Mouse (Mus musculus): ENCODE data around the gene Clmn.

DNA sequence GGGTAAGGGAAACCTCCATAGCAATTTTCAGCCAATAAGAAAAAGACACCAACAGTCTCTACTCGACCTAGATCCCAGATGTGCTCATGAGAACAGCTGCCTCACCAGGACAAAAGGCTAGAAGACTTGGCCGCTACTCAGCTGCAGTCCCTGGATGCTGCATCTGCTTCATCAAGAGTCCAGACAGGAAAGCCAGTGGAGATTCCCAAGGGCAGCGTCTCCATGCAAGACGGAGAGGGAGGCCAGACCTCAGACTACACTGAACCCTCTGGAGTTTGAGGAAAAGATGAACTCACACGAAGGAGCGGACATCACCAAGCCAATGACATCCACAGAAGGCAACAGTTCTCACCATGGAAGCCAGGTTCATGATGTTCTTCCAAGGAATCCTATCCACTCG lies 99.1 kb downstream of the Clmn start:
- no peak for TF ChIP-seq CTCF (IDR thresholded peaks at IDR 0.05; ENCODE audit: insufficient read depth, low read depth, low read length)
- no peak for TF ChIP-seq POLR2A (IDR thresholded peaks at IDR 0.05; ENCODE audit: insufficient read depth, low read depth, low read length)

All from olfactory bulb, adult 2 months (tissue).